Mouse (Mus musculus): Measurements from ENCODE around the gene Gm8251. TPM values are rescaled to one million over a fixed set of nuclear protein-coding genes. Genes with fewer than 3 reads are reported as not detected.
A peak's percentile ranks its signal among the peaks of the same experiment; 100 is the strongest.
"Not testable (repeated sequence)": the region's sequence is repeated elsewhere in the genome, so short reads cannot be mapped to it uniquely, and the experiment has no call there.

Gene Gm8251
- 0.19 and 0.24 TPM in 2 replicates for polyA plus RNA-seq (2016; fragmentation: Nextera tagmentation; extraction: Ambion mirVana)

- Histone ChIP-seq H3K27me3 (replicated peaks; ENCODE audit: low read depth, poor library complexity, severe bottlenecking) (no peaks in the 10 kb centered on the region), H3K9me3 (no peaks in the 10 kb centered on the region), H3K4me1 (no peaks in the 10 kb centered on the region), H3K27ac (replicated peaks) (no peak within 1 kb of the TSS), H3K36me3 (replicated peaks) (no peaks in the 10 kb centered on the region), H3K4me3 (no peak within 1 kb of the TSS)
- 93% methylated on average over 2 of the region's 2 CpGs for WGBS
- DNase-seq (ENCODE audit: low spot score) = no peak
Observed at GRCm38 (mm10) chr1:44061836-44062235, at the start of gene Gm8251. Gm8251 (minus strand) TSS chr1:44061936.

GRCm38 (mm10) chr1:44102939-44103338 lies 41.2 kb upstream of the Gm8251 start:
- peak overlapping the region; percentile 78 for H3K4me3 ChIP-seq
- peaks cover 13% of the 10 kb centered on the region for H3K4me1 ChIP-seq
- peak; percentile 21 for DNase-seq (ENCODE audit: low spot score)
- no peaks in the 10 kb centered on the region for H3K9me3 ChIP-seq
- 15% methylated on average over 5 of the region's 5 CpGs for WGBS
- peak overlapping the region; percentile 93 for H3K27ac ChIP-seq (replicated peaks)
- peaks cover 43% of the 10 kb centered on the region for H3K36me3 ChIP-seq (replicated peaks)
- no peaks in the 10 kb centered on the region for H3K27me3 ChIP-seq (replicated peaks; ENCODE audit: low read depth, poor library complexity, severe bottlenecking)

- WGBS = under 1% methylated on average over 55 of the region's 55 CpGs
- H3K4me1 ChIP-seq = peaks cover 13% of the 10 kb centered on the region
- H3K9me3 ChIP-seq = no peaks in the 10 kb centered on the region
- peak within 1 kb of the TSS; percentile 93 for H3K27ac ChIP-seq (replicated peaks)
- peak within 1 kb of the TSS; percentile 78 for H3K4me3 ChIP-seq
- no peaks in the 10 kb centered on the region for H3K27me3 ChIP-seq (replicated peaks; ENCODE audit: low read depth, poor library complexity, severe bottlenecking)
- DNase-seq (ENCODE audit: low spot score) = peak; percentile 97
- H3K36me3 ChIP-seq (replicated peaks) = peaks cover 43% of the 10 kb centered on the region
Observed at GRCm38 (mm10) chr1:44102259-44102717, 40.6 kb upstream of the Gm8251 start, which contains the start of gene Tex30. Tex30 (minus strand) TSS chr1:44102441.

- H3K27ac ChIP-seq (replicated peaks) = peak overlapping the region; percentile 93
- H3K9me3 ChIP-seq = no peaks in the 10 kb centered on the region
- H3K4me3 ChIP-seq = peak overlapping the region; percentile 78
- peaks cover 43% of the 10 kb centered on the region for H3K36me3 ChIP-seq (replicated peaks)
- under 1% methylated on average over 55 of the region's 55 CpGs for WGBS
- peaks cover 13% of the 10 kb centered on the region for H3K4me1 ChIP-seq
- peak; percentile 59 for DNase-seq (ENCODE audit: low spot score)
- no peaks in the 10 kb centered on the region for H3K27me3 ChIP-seq (replicated peaks; ENCODE audit: low read depth, poor library complexity, severe bottlenecking)
Observed at GRCm38 (mm10) chr1:44101448-44102225, 39.9 kb upstream of the Gm8251 start.

GRCm38 (mm10) chr1:44064625-44065024 lies 2.9 kb upstream of the Gm8251 start:
- DNase-seq (ENCODE audit: low spot score) = no peak
- 0% methylated on average over 1 of the region's 1 CpGs for WGBS

GRCm38 (mm10) chr1:44063439-44063838 lies 1.7 kb upstream of the Gm8251 start:
- Histone ChIP-seq H3K27me3 (replicated peaks; ENCODE audit: low read depth, poor library complexity, severe bottlenecking) (no peaks in the 10 kb centered on the region), H3K4me1 (no peaks in the 10 kb centered on the region), H3K27ac (replicated peaks) (no peak overlapping the region), H3K36me3 (replicated peaks) (no peaks in the 10 kb centered on the region), H3K4me3 (no peak overlapping the region), H3K9me3 (0 out of 2 replicates have a peak, but pooled peaks cover under 1% of the 10 kb centered on the region)
- WGBS = 96% methylated on average over 6 of the region's 6 CpGs
- no peak for DNase-seq (ENCODE audit: low spot score)

More at GRCm38 (mm10) chr1:44064625-44065024, 2.9 kb upstream of the Gm8251 start:
- no peaks in the 10 kb centered on the region for H3K4me1 ChIP-seq
- no peak overlapping the region for H3K27ac ChIP-seq (replicated peaks)
- no peaks in the 10 kb centered on the region for H3K27me3 ChIP-seq (replicated peaks; ENCODE audit: low read depth, poor library complexity, severe bottlenecking)
- H3K36me3 ChIP-seq (replicated peaks) = no peaks in the 10 kb centered on the region
- H3K9me3 ChIP-seq = 0 out of 2 replicates have a peak, but pooled peaks cover 2% of the 10 kb centered on the region
- H3K4me3 ChIP-seq = no peak overlapping the region

GRCm38 (mm10) chr1:44057805-44058204 lies 3.9 kb downstream of the Gm8251 start:
- no peak for DNase-seq (ENCODE audit: low spot score)
- 82% methylated on average over 3 of the region's 3 CpGs for WGBS

GRCm38 (mm10) chr1:44046556-44046955 lies 15.2 kb downstream of the Gm8251 start:
- 80% methylated on average over 2 of the region's 2 CpGs for WGBS
- Histone ChIP-seq H3K9me3 (no peaks in the 10 kb centered on the region), H3K36me3 (replicated peaks) (no peaks in the 10 kb centered on the region), H3K27me3 (replicated peaks; ENCODE audit: low read depth, poor library complexity, severe bottlenecking) (no peaks in the 10 kb centered on the region), H3K4me3 (no peak overlapping the region), H3K4me1 (peaks cover 7% of the 10 kb centered on the region), H3K27ac (replicated peaks) (no peak overlapping the region)
- DNase-seq (ENCODE audit: low spot score) = no peak

More at GRCm38 (mm10) chr1:44057805-44058204, 3.9 kb downstream of the Gm8251 start:
- Histone ChIP-seq H3K27ac (replicated peaks) (no peak overlapping the region), H3K36me3 (replicated peaks) (no peaks in the 10 kb centered on the region), H3K4me3 (no peak overlapping the region), H3K27me3 (replicated peaks; ENCODE audit: low read depth, poor library complexity, severe bottlenecking) (no peaks in the 10 kb centered on the region), H3K4me1 (no peaks in the 10 kb centered on the region), H3K9me3 (no peaks in the 10 kb centered on the region)

- DNase-seq (ENCODE audit: low spot score); H3K27ac ChIP-seq (replicated peaks); H3K36me3 ChIP-seq (replicated peaks); H3K4me3 ChIP-seq; H3K27me3 ChIP-seq (replicated peaks; ENCODE audit: low read depth, poor library complexity, severe bottlenecking); H3K4me1 ChIP-seq; H3K9me3 ChIP-seq: not testable (repeated sequence)
- 86% methylated on average over 5 of the region's 5 CpGs for WGBS
Observed at GRCm38 (mm10) chr1:44045689-44046088, 16.0 kb downstream of the Gm8251 start.

- 6% methylated on average over 6 of the region's 6 CpGs for WGBS
- Histone ChIP-seq H3K27ac (replicated peaks) (peak overlapping the region; percentile 77), H3K27me3 (replicated peaks; ENCODE audit: low read depth, poor library complexity, severe bottlenecking) (no peaks in the 10 kb centered on the region), H3K9me3 (no peaks in the 10 kb centered on the region), H3K4me3 (peak overlapping the region; percentile 54), H3K36me3 (replicated peaks) (no peaks in the 10 kb centered on the region), H3K4me1 (peaks cover 7% of the 10 kb centered on the region)
- DNase-seq (ENCODE audit: low spot score) = peak; percentile 47
Observed at GRCm38 (mm10) chr1:44042555-44042915, 19.2 kb downstream of the Gm8251 start.

- WGBS = 1% methylated on average over 17 of the region's 17 CpGs
- Histone ChIP-seq H3K4me3 (peak overlapping the region; percentile 54), H3K27me3 (replicated peaks; ENCODE audit: low read depth, poor library complexity, severe bottlenecking) (no peaks in the 10 kb centered on the region), H3K36me3 (replicated peaks) (no peaks in the 10 kb centered on the region), H3K27ac (replicated peaks) (peak overlapping the region; percentile 77), H3K4me1 (peaks cover 7% of the 10 kb centered on the region), H3K9me3 (no peaks in the 10 kb centered on the region)
- peak; percentile 69 for DNase-seq (ENCODE audit: low spot score)
Observed at GRCm38 (mm10) chr1:44041797-44042554, 19.8 kb downstream of the Gm8251 start.

GRCm38 (mm10) chr1:44032948-44033347 lies 28.8 kb downstream of the Gm8251 start:
- WGBS = 88% methylated on average over 5 of the region's 5 CpGs
- no peak overlapping the region for H3K4me3 ChIP-seq

More at GRCm38 (mm10) chr1:44032948-44033347, 28.8 kb downstream of the Gm8251 start:
- Histone ChIP-seq H3K27me3 (replicated peaks; ENCODE audit: low read depth, poor library complexity, severe bottlenecking) (no peaks in the 10 kb centered on the region), H3K9me3 (no peaks in the 10 kb centered on the region), H3K4me1 (no peaks in the 10 kb centered on the region), H3K36me3 (replicated peaks) (no peaks in the 10 kb centered on the region), H3K27ac (replicated peaks) (no peak overlapping the region)
- no peak for DNase-seq (ENCODE audit: low spot score)
